Mouse (Mus musculus): Measurements from ENCODE around the gene Marveld1. TPM values are rescaled to one million over a fixed set of nuclear protein-coding genes. Genes with fewer than 3 reads are reported as not detected.
A peak's percentile ranks its signal among the peaks of the same experiment; 100 is the strongest.

Marveld1 gene
- total and polyA plus RNA-seq, 3 experiments, result 9.7 to 24.4 TPM; not detected in 1

DNA sequence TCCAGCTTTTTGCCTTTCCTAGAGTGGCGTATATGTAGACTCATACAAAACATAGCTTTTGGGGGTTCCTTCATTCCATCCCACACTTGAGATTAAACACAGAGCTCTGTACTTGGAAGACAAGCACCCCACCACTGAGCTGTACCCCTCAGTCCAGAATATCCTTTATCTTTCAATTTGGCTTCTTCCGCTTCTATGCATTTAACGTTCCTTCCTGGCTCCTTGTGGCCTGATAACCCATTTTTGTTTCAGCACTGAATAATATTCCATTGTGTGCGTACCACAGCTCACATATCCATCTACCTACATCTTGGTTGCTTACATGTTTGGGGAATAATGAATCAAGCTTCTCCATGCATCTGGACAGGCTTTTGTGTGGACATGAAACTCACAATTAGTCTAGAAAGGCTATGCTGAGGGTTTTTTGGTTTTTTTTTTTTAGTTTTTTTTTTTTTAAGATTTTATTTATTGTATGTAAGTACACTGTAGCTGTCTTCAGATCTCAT, 10.0 kb upstream of the Marveld1 start (continued):
- no peak for TF ChIP-seq NRF1 (IDR thresholded peaks at IDR 0.05; ENCODE audit: insufficient read depth, low read depth, low read length, poor library complexity, severe bottlenecking)

DNA sequence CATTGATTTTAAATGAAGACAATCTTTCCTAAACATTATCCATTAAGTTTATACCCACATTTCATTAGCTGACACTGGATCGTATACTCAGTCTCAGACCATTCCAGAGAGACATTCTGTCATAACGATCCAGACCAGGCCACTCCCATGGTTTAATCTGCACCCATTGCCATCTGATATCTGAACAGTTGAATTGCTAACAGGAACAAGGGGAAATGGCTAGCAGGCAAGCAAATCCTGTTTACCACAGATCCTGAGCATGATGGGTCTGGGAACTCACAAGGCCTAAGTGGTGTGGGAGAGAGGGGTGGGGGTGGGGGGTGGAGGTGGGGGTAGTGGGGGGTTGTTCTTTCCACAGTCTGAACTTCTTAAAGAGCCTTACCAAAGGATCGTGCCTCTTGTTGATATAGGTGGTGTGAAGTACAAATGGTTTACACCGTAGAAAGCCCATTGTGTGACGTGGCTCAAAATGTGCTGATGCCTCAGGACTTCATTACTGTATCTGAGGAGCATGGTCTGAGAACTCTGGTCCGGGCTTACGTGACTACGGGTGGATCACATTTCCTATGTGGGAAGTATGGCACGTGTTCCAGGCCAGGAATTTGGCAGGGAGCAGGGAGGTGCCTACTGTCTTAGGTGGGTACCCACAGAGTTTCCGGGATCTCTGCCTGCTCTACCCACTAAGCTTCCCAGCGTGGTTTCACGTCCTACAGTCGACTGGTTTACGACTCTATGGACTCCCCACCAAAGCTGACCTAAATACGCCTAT, 8.5 kb upstream of the Marveld1 start:
- H3K79me2 ChIP-seq (ENCODE audit: control insufficient read depth, insufficient read depth, low read length, poor library complexity), result no peaks in the 10 kb centered on the region
- H3K9ac ChIP-seq (ENCODE audit: control insufficient read depth, low read depth, low read length, poor library complexity, severe bottlenecking), result no peak overlapping the region
- peaks cover 28 to 50% of the 10 kb centered on the region in 2 experiments for H3K4me1 ChIP-seq (ENCODE audit: control insufficient read depth in 1 of 2, insufficient read depth in 2 of 2, low read length in 2 of 2)
- H3K9me3 ChIP-seq (replicated peaks; ENCODE audit: insufficient read depth, low read length), result no peaks in the 10 kb centered on the region
- H3K27me3 ChIP-seq (ENCODE audit: control insufficient read depth in 1 of 2, insufficient read depth in 2 of 2, low read length in 2 of 2), result no peaks in the 10 kb centered on the region
- H3K27ac ChIP-seq (ENCODE audit: control insufficient read depth, low read depth, low read length), result no peak overlapping the region; the same call in 1 of the 2 replicates
- no peak overlapping the region for H3K4me3 ChIP-seq (ENCODE audit: control insufficient read depth in 1 of 2, insufficient read depth in 1 of 2, low read depth in 2 of 2, low read length in 2 of 2)
- peak; percentile 42 for DNase-seq (ENCODE audit: low read depth, low spot score)
- H3K36me3 ChIP-seq (ENCODE audit: control insufficient read depth in 1 of 2, insufficient read depth in 2 of 2, low read length in 2 of 2), result peaks cover 0 to 49% of the 10 kb centered on the region in 2 experiments; a peak in 2 of 4 replicates
- TF ChIP-seq POLR2AphosphoS2 (IDR thresholded peaks at IDR 0.05; ENCODE audit: low read length), result no peak
- no peak for TF ChIP-seq ZMIZ1 (IDR thresholded peaks at IDR 0.05; ENCODE audit: low read depth, low read length)
- TF ChIP-seq NELFE (IDR thresholded peaks at IDR 0.05; ENCODE audit: low read depth, low read length), result no peak
- TF ChIP-seq MAFK (IDR thresholded peaks at IDR 0.05; ENCODE audit: borderline replicate concordance, low read depth, low read length), result no peak
- no peak for TF ChIP-seq BHLHE40 (IDR thresholded peaks at IDR 0.05; ENCODE audit: borderline replicate concordance, low read depth, low read length)
- TF ChIP-seq POLR2AphosphoS5 (IDR thresholded peaks at IDR 0.05; ENCODE audit: borderline replicate concordance, low read depth, low read length), result no peak
- no peak for TF ChIP-seq CTCF (IDR thresholded peaks at IDR 0.05 in 2 of 3, conservative IDR thresholded peaks at IDR 0.05 in 1 of 3; ENCODE audit: control insufficient read depth in 1 of 3, insufficient read depth in 1 of 3, low read depth in 2 of 3, low read length in 3 of 3, poor library complexity in 1 of 3, severe bottlenecking in 1 of 3)
- TF ChIP-seq GABPA (IDR thresholded peaks at IDR 0.05; ENCODE audit: low read depth, low read length), result no peak
- TF ChIP-seq E2F4 (IDR thresholded peaks at IDR 0.05; ENCODE audit: borderline replicate concordance, low read depth, low read length), result no peak
- TF ChIP-seq POLR2A (IDR thresholded peaks at IDR 0.05; ENCODE audit: control insufficient read depth in 1 of 2, insufficient read depth in 1 of 2, low read depth in 1 of 2, low read length in 2 of 2, poor library complexity in 1 of 2), result no peak
- no peak for TF ChIP-seq JUND (IDR thresholded peaks at IDR 0.05; ENCODE audit: low read depth, low read length)
- TF ChIP-seq KAT2A (conservative IDR thresholded peaks at IDR 0.05; ENCODE audit: low read depth, low read length), result no peak
- TF ChIP-seq NRF1 (IDR thresholded peaks at IDR 0.05; ENCODE audit: insufficient read depth, low read depth, low read length, poor library complexity, severe bottlenecking), result no peak
- no peak for TF ChIP-seq RCOR1 (IDR thresholded peaks at IDR 0.05; ENCODE audit: low read depth, low read length)
- no peak for TF ChIP-seq SIN3A (IDR thresholded peaks at IDR 0.05; ENCODE audit: low read length)
- no peak for TF ChIP-seq MYC (IDR thresholded peaks at IDR 0.05; ENCODE audit: low read depth, low read length)
- no peak for TF ChIP-seq UBTF (IDR thresholded peaks at IDR 0.05; ENCODE audit: borderline replicate concordance, insufficient read depth, low read depth, low read length)
- TF ChIP-seq ETS1 (IDR thresholded peaks at IDR 0.05; ENCODE audit: low read depth, low read length), result peak; percentile 53
- peak; percentile 49 to 56; a peak in 3 of 4 replicates for TF ChIP-seq EP300 (IDR thresholded peaks at IDR 0.05; ENCODE audit: low read depth in 1 of 2, low read length in 2 of 2)
- TF ChIP-seq MEF2A (IDR thresholded peaks at IDR 0.05; ENCODE audit: extremely low read depth, insufficient replicate concordance, low read depth, low read length, poor library complexity, severe bottlenecking), result no peak
- no peak for TF ChIP-seq MXI1 (IDR thresholded peaks at IDR 0.05; ENCODE audit: low read depth, low read length)
- no peak for TF ChIP-seq SMC3 (IDR thresholded peaks at IDR 0.05; ENCODE audit: low read depth, low read length)
- TF ChIP-seq TBP (IDR thresholded peaks at IDR 0.05; ENCODE audit: low read depth, low read length), result no peak
- TF ChIP-seq MAX (IDR thresholded peaks at IDR 0.05; ENCODE audit: low read length), result no peak
- no peak for TF ChIP-seq MYB (IDR thresholded peaks at IDR 0.05; ENCODE audit: low read depth, low read length)
- peak; percentile 21; the same call in 1 of the 2 replicates for TF ChIP-seq ELF1 (IDR thresholded peaks at IDR 0.05; ENCODE audit: low read depth, low read length)
- no peak for TF ChIP-seq ZC3H11A (IDR thresholded peaks at IDR 0.05; ENCODE audit: low read depth, low read length)
- no peak for TF ChIP-seq CHD1 (IDR thresholded peaks at IDR 0.05; ENCODE audit: low read depth, low read length)
- TF ChIP-seq CHD2 (IDR thresholded peaks at IDR 0.05; ENCODE audit: low read length), result no peak
- TF ChIP-seq ZKSCAN1 (IDR thresholded peaks at IDR 0.05; ENCODE audit: low read depth, low read length), result no peak
- no peak for TF ChIP-seq HCFC1 (IDR thresholded peaks at IDR 0.05; ENCODE audit: low read depth, low read length)
- no peak for TF ChIP-seq USF2 (IDR thresholded peaks at IDR 0.05; ENCODE audit: borderline replicate concordance in 1 of 2, insufficient read depth in 1 of 2, low read depth in 1 of 2, low read length in 2 of 2)
- TF ChIP-seq MAZ (IDR thresholded peaks at IDR 0.05; ENCODE audit: low read depth, low read length), result no peak

Measured in MEL (cell line).